Mouse (Mus musculus) limb, embryonic 12.5 days (tissue): Measurements from ENCODE around the gene Scd3. TPM values are rescaled to one million over a fixed set of nuclear protein-coding genes. Genes with fewer than 3 reads are reported as not detected.

ENCODE experiments used
- ATAC-seq: fragments of 200-750 bp; cut with Nextera tagmentation; 2 replicates; pipeline ENCODE4 v1.8.0; 2017; ENCODE audit warnings: low read depth, moderate TSS enrichment; ENCODE audit not compliant: insufficient number of reproducible peaks, insufficient read depth, low FRiP score, low TSS enrichment
- H3K27ac ChIP-seq: fragments of 300-500 bp; sonication (generic); 2 replicates; pipeline ENCODE4 v1.5.1; 2016; ENCODE audit warnings: mild to moderate bottlenecking, moderate library complexity
- H3K27me3 ChIP-seq: fragments of 300-500 bp; sonication (generic); 2 replicates; pipeline ENCODE4 v1.6.1; 2016; ENCODE audit warnings: mild to moderate bottlenecking, moderate library complexity
- H3K36me3 ChIP-seq: fragments of 300-500 bp; sonication (generic); 2 replicates; pipeline ENCODE4 v1.6.1; 2016; ENCODE audit warnings: mild to moderate bottlenecking, moderate library complexity
- H3K4me1 ChIP-seq: fragments of 300-500 bp; sonication (generic); replicated peaks from 2 replicates; pipeline ENCODE4 v1.6.1; 2016
- H3K4me2 ChIP-seq: fragments of 300-500 bp; sonication (generic); 2 replicates; pipeline ENCODE4 v1.6.1; 2016; ENCODE audit warnings: mild to moderate bottlenecking, moderate library complexity
- H3K4me3 ChIP-seq: fragments of 300-500 bp; sonication (generic); replicated peaks from 2 replicates; pipeline ENCODE4 v1.5.1; 2016; ENCODE audit warnings: mild to moderate bottlenecking
- H3K9ac ChIP-seq: fragments of 300-500 bp; sonication (generic); replicated peaks from 2 replicates; pipeline ENCODE4 v1.6.1; 2016; ENCODE audit warnings: mild to moderate bottlenecking, moderate library complexity
- H3K9me3 ChIP-seq: fragments of 300-500 bp; sonication (generic); 2 replicates; pipeline ENCODE4 v1.6.1; 2016; ENCODE audit warnings: mild to moderate bottlenecking, moderate library complexity
- WGBS: fragments of 180-500 bp; shearing (Covaris S2); methylation state at CpG from one replicate; pipeline ENCODE4 v1.1.7; 2016; 5-methylcytosine and 5-hydroxymethylcytosine counted together
- polyA plus RNA-seq: library from polyadenylated mRNA; unstranded; fragments of >200 nt; fragmentation: Nextera tagmentation; extraction: Ambion mirVana; gene quantifications from 2 replicates; pipeline ENCODE4 v1.2.1, GENCODE M21; 2016

Gene Scd3
- polyA plus RNA-seq, 1 experiment from 2014 or later, result not detected

- no peaks in the 10 kb centered on the region for H3K9me3 ChIP-seq
- H3K27ac ChIP-seq, result no peak overlapping the region
- H3K36me3 ChIP-seq, result no peaks in the 10 kb centered on the region
- no peak overlapping the region for H3K4me3 ChIP-seq
- no peak overlapping the region for H3K4me2 ChIP-seq
- H3K4me1 ChIP-seq, result peaks cover 1% of the 10 kb centered on the region
- ATAC-seq, result no peak
- WGBS, result 84% methylated on average over 13 of the region's 13 CpGs
- no peaks in the 10 kb centered on the region for H3K27me3 ChIP-seq
- no peak overlapping the region for H3K9ac ChIP-seq
Observed at GRCm38 (mm10) chr19:44257377-44257966, 54.4 kb downstream of the Scd3 start.

DNA sequence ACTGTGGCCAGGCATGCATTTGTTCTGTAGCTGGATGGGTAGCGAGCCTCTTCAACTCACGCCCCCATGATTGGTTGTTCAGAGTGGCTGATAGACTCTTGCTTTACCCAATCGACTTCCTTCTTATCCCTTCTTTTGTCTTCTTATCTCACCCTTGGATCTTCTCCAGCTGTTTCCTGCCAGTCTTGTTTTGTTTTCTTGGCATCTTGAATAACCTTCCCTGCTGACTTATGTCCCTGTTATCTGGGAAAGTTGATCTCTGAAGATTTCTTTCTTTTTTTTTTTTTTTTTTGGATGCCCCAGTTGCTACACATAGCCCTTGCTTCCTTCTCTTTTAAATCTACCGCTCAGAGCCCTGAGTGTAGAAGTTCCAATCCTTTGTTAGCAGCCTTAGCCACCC, 56.4 kb downstream of the Scd3 start:
- Histone ChIP-seq H3K9ac (no peak overlapping the region), H3K36me3 (no peaks in the 10 kb centered on the region), H3K4me3 (no peak overlapping the region), H3K9me3 (no peaks in the 10 kb centered on the region), H3K27ac (no peak overlapping the region), H3K4me2 (no peak overlapping the region), H3K4me1 (no peaks in the 10 kb centered on the region; the same call in 1 of the 2 replicates), H3K27me3 (no peaks in the 10 kb centered on the region)
- WGBS, result 87% methylated on average over 4 of the region's 4 CpGs
- no peak for ATAC-seq

GRCm38 (mm10) chr19:44260487-44260886, 57.4 kb downstream of the Scd3 start:
- H3K27me3 ChIP-seq, result no peaks in the 10 kb centered on the region
- WGBS, result 84% methylated on average over 5 of the region's 5 CpGs
- no peak for ATAC-seq

DNA sequence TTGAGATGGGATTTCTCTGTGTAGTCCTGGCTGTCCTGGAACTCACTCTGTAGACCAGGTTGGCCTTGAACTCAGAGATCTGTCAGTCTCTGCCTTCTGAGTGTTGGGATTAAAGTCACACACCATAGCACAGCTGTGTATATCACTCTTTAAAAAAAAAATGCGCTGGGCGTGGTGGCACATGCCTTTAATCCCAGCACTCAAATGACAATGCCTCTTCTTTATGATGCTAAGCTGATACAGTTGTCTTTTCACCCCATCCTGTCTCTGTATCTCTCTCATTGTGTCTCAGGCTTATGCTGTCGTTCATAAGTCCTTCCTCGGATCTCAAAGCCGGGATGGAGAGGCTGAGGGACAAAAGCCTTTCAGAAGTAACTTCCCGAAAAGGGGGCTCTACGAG, 58.7 kb downstream of the Scd3 start:
- Histone ChIP-seq H3K27me3 (no peaks in the 10 kb centered on the region), H3K36me3 (no peaks in the 10 kb centered on the region)
- 83% methylated on average over 7 of the region's 7 CpGs for WGBS

More at GRCm38 (mm10) chr19:44260487-44260886, 57.4 kb downstream of the Scd3 start:
- no peak overlapping the region for H3K4me2 ChIP-seq
- peaks cover 6% of the 10 kb centered on the region; the same call in 1 of the 2 replicates for H3K4me1 ChIP-seq
- no peaks in the 10 kb centered on the region for H3K36me3 ChIP-seq
- no peak overlapping the region for H3K4me3 ChIP-seq
- no peak overlapping the region for H3K9ac ChIP-seq
- H3K27ac ChIP-seq, result no peak overlapping the region
- H3K9me3 ChIP-seq, result no peaks in the 10 kb centered on the region

DNA sequence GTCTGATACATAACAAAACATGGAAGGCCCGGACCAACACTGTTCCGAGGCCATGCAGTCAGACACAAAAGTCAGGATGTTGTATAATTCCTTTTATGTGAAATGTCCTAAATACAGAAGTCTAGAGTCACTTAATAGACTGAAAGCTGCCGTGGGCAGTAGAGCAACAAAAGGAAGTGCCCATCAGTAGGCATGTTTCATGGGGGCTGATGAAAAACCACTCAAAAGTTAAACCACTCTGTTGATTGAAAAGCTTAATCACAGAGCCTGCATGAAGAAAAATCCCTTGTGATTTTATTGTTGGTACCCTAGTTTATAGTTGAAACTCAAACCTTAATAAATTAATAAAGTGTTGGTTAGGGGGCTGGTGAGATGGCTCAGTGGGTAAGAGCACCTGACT, 60.5 kb downstream of the Scd3 start:
- Histone ChIP-seq H3K4me2 (no peak overlapping the region), H3K4me1 (peaks cover 20% of the 10 kb centered on the region), H3K9ac (no peak overlapping the region), H3K27me3 (no peaks in the 10 kb centered on the region), H3K36me3 (no peaks in the 10 kb centered on the region), H3K9me3 (no peaks in the 10 kb centered on the region), H3K4me3 (no peak overlapping the region), H3K27ac (peak overlapping the region; percentile 42; the same call in 1 of the 2 replicates)
- 59% methylated on average over 3 of the region's 3 CpGs for WGBS
- ATAC-seq, result no peak

More for the DNA sequence above, 58.7 kb downstream of the Scd3 start:
- ATAC-seq, result no peak
- Histone ChIP-seq H3K4me2 (no peak overlapping the region), H3K27ac (no peak overlapping the region), H3K4me1 (peaks cover 14% of the 10 kb centered on the region; the same call in 1 of the 2 replicates), H3K9me3 (no peaks in the 10 kb centered on the region), H3K4me3 (no peak overlapping the region), H3K9ac (no peak overlapping the region)

DNA sequence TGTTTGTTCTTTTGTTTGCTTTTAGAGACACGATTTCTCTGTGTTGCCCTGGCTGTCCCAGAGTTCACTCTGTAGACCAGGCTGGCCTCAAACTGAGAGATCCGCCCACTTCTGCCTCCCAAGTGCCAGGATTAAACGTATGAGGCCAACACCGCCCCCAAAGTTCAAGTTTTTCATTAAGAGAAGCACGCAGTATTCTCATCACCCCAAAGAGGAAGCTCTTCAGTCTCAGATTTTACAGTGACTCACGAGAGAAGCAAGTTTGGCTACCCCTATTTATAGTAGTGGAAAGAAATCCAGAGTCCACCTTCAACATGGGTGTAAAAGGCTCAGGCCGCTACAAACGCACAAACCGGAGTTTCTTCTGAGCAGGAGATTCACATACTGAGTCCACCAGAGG, 61.2 kb downstream of the Scd3 start:
- Histone ChIP-seq H3K4me3 (no peak overlapping the region), H3K36me3 (no peaks in the 10 kb centered on the region), H3K9me3 (no peaks in the 10 kb centered on the region), H3K4me2 (no peak overlapping the region), H3K9ac (no peak overlapping the region), H3K4me1 (peaks cover 20% of the 10 kb centered on the region), H3K27me3 (no peaks in the 10 kb centered on the region), H3K27ac (no peak overlapping the region)
- 78% methylated on average over 9 of the region's 9 CpGs for WGBS
- no peak for ATAC-seq

GRCm38 (mm10) chr19:44265300-44265699, 62.2 kb downstream of the Scd3 start:
- no peak for ATAC-seq
- peak overlapping the region; percentile 56; the same call in 1 of the 2 replicates for H3K27ac ChIP-seq

GRCm38 (mm10) chr19:44265911-44266337, 62.9 kb downstream of the Scd3 start:
- H3K9me3 ChIP-seq, result no peaks in the 10 kb centered on the region
- H3K4me1 ChIP-seq, result peaks cover 20% of the 10 kb centered on the region
- no peak overlapping the region for H3K27ac ChIP-seq
- H3K36me3 ChIP-seq, result no peaks in the 10 kb centered on the region
- H3K4me3 ChIP-seq, result no peak overlapping the region
- ATAC-seq, result no peak
- WGBS, result 34% methylated on average over 5 of the region's 5 CpGs
- H3K4me2 ChIP-seq, result peak overlapping the region; percentile 71
- no peaks in the 10 kb centered on the region for H3K27me3 ChIP-seq
- no peak overlapping the region for H3K9ac ChIP-seq

More at GRCm38 (mm10) chr19:44265300-44265699, 62.2 kb downstream of the Scd3 start:
- H3K36me3 ChIP-seq, result no peaks in the 10 kb centered on the region
- H3K4me2 ChIP-seq, result no peak overlapping the region
- H3K27me3 ChIP-seq, result no peaks in the 10 kb centered on the region
- H3K9ac ChIP-seq, result no peak overlapping the region
- no peaks in the 10 kb centered on the region for H3K9me3 ChIP-seq
- no peak overlapping the region for H3K4me3 ChIP-seq
- H3K4me1 ChIP-seq, result peaks cover 20% of the 10 kb centered on the region
- WGBS, result 32% methylated on average over 7 of the region's 7 CpGs

- peak overlapping the region; percentile 71 for H3K4me2 ChIP-seq
Observed at GRCm38 (mm10) chr19:44266458-44266823, 63.4 kb downstream of the Scd3 start.

GRCm38 (mm10) chr19:44266824-44267498, 63.9 kb downstream of the Scd3 start:
- ATAC-seq, result peak; percentile 99
- H3K4me1 ChIP-seq, result peaks cover 20% of the 10 kb centered on the region
- WGBS, result under 1% methylated on average over 43 of the region's 43 CpGs
- H3K9me3 ChIP-seq, result no peaks in the 10 kb centered on the region
- peak overlapping the region; percentile 71 for H3K4me2 ChIP-seq
- no peaks in the 10 kb centered on the region for H3K36me3 ChIP-seq
- no peaks in the 10 kb centered on the region for H3K27me3 ChIP-seq
- peak overlapping the region; percentile 97 for H3K27ac ChIP-seq
- peak overlapping the region; percentile 67 for H3K9ac ChIP-seq
- H3K4me3 ChIP-seq, result peak overlapping the region; percentile 56

More at GRCm38 (mm10) chr19:44266458-44266823, 63.4 kb downstream of the Scd3 start:
- Histone ChIP-seq H3K9ac (peak overlapping the region; percentile 67; the same call in 1 of the 2 replicates), H3K27me3 (no peaks in the 10 kb centered on the region), H3K4me3 (peak overlapping the region; percentile 56), H3K36me3 (no peaks in the 10 kb centered on the region), H3K27ac (peak overlapping the region; percentile 97), H3K9me3 (no peaks in the 10 kb centered on the region), H3K4me1 (peaks cover 20% of the 10 kb centered on the region)
- WGBS, result 7% methylated on average over 6 of the region's 6 CpGs
- no peak for ATAC-seq

DNA sequence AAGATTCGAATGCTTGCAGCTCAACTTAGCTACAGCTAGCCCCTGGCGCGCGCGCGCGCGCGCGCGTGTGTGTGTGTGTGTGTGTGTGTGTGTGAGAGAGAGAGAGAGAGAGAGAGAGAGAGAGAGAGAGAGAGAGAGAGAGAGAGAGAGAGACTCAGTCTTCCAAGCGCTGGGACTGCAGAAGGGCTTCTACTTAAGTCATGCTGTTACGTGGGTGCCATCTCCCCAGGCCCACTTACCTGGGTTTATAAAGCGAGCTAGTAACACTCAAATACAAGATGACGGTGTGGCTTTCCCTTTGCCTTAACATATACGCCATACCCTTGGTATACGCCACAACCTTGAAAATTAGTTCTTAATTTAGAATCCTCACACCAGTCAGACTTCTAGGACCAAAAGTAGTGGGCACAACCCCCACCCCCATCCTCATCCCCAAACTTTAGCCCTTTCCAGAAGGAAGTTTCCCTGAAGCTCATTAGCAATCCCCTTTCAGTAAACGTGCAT, 64.5 kb downstream of the Scd3 start:
- Histone ChIP-seq H3K27me3 (no peaks in the 10 kb centered on the region), H3K27ac (peak overlapping the region; percentile 97), H3K4me2 (peak overlapping the region; percentile 71), H3K36me3 (no peaks in the 10 kb centered on the region), H3K9ac (peak overlapping the region; percentile 67), H3K4me1 (peaks cover 20% of the 10 kb centered on the region), H3K4me3 (peak overlapping the region; percentile 56), H3K9me3 (no peaks in the 10 kb centered on the region)
- whole genome bisulfite sequencing, result 11% methylated on average over 18 of the region's 18 CpGs
- no peak for ATAC-seq
